Mouse (Mus musculus) bone marrow macrophage, adult 2 months (primary cell): ENCODE results near the gene Lyplal1.

Experiments
- CTCF ChIP-seq: IDR thresholded peaks from 2 replicates; pipeline ENCODE4 v1.5.1; 2012; ENCODE audit warnings: low read depth, mild to moderate bottlenecking, low read length, moderate library complexity
- POLR2A ChIP-seq: IDR thresholded peaks from 2 replicates; pipeline ENCODE4 v1.6.1; 2012; ENCODE audit warnings: mild to moderate bottlenecking, low read depth, low read length, borderline replicate concordance

- TF ChIP-seq CTCF, result no peak
- no peak for TF ChIP-seq POLR2A
These were observed 19.7 kb upstream of the Lyplal1 start for GRCm38 (mm10) chr1:186136636-186137380.
